Mouse (Mus musculus) liver, adult 2 months (tissue): ENCODE measurements at regions not wholly inside any gene's neighbourhood (a gene's known extent, or its start where the extent isn't known, plus 50 kb on each side); places are given as distances from the start of the nearest gene placed in this dataset.

Source experiments
- DNase-seq: peaks from one replicate; pipeline ENCODE4 v3.0.0-alpha.2; 2011; ENCODE audit warnings: low read depth, low spot score; ENCODE audit errors: extremely low read depth
- H3K27ac ChIP-seq: fragments of 200-500 bp; replicated peaks from 2 replicates; pipeline ENCODE4 v1.5.1; 2012; ENCODE audit warnings: low read depth, mild to moderate bottlenecking, control low read depth, inconsistent platforms, low read length; ENCODE audit not compliant: insufficient read depth
- H3K27me3 ChIP-seq: fragments of 200-500 bp; 2 replicates; pipeline ENCODE4 v1.6.1; 2012; ENCODE audit warnings: mild to moderate bottlenecking, moderate library complexity, low read length, inconsistent platforms; ENCODE audit not compliant: control insufficient read depth, insufficient read depth
- H3K36me3 ChIP-seq: fragments of 200-500 bp; 2 replicates; pipeline ENCODE4 v1.6.1; 2012; ENCODE audit warnings: low read length, inconsistent platforms; ENCODE audit not compliant: control insufficient read depth, insufficient read depth
- H3K4me1 ChIP-seq: fragments of 200-500 bp; 2 replicates; pipeline ENCODE4 v1.6.1; 2011; ENCODE audit warnings: low read length; ENCODE audit not compliant: control insufficient read depth, insufficient read depth
- H3K4me3 ChIP-seq: fragments of 200-500 bp; 2 replicates; pipeline ENCODE4 v1.5.1; 2011; ENCODE audit warnings: low read depth, mild to moderate bottlenecking, control low read depth, low read length, moderate library complexity; ENCODE audit not compliant: insufficient read depth
- H3K79me2 ChIP-seq: fragments of 200-500 bp; 2 replicates; pipeline ENCODE4 v1.6.1; 2012; ENCODE audit warnings: inconsistent platforms, mild to moderate bottlenecking, low read length, moderate library complexity; ENCODE audit not compliant: control insufficient read depth, insufficient read depth
- H3K9ac ChIP-seq: fragments of 200-500 bp; 2 replicates; pipeline ENCODE4 v1.6.1; 2012; ENCODE audit warnings: low read depth, mild to moderate bottlenecking, control low read depth, inconsistent platforms, low read length
- CTCF ChIP-seq: fragments of 200-500 bp; IDR thresholded peaks from 2 replicates; pipeline ENCODE4 v1.5.1; 2011; ENCODE audit warnings: low read depth, low read length, control low read depth
- POLR2A ChIP-seq: fragments of 200-500 bp; IDR thresholded peaks from 2 replicates; pipeline ENCODE4 v1.6.1; 2011; ENCODE audit warnings: low read length, control low read depth; ENCODE audit not compliant: insufficient read depth; ENCODE audit errors: extremely low read depth
- WGBS: fragments of 180-500 bp; shearing (Covaris S2); methylation state at CpG from one replicate; pipeline ENCODE4 v1.1.7; 2018; 5-methylcytosine and 5-hydroxymethylcytosine counted together

GRCm38 (mm10) chr1:22902992-22903391 is 97.2 kb upstream of the Rims1 start:
- no peaks in the 10 kb centered on the region for H3K79me2 ChIP-seq
- no peaks in the 10 kb centered on the region for H3K27me3 ChIP-seq
- no peak overlapping the region for H3K9ac ChIP-seq
- no peak overlapping the region for H3K27ac ChIP-seq
- TF ChIP-seq CTCF (no peak), POLR2A (no peak)
- no peaks in the 10 kb centered on the region for H3K4me1 ChIP-seq
- WGBS, result 97% methylated on average over 2 of the region's 2 CpGs
- H3K36me3 ChIP-seq, result no peaks in the 10 kb centered on the region
- no peak for DNase-seq
- no peak overlapping the region for H3K4me3 ChIP-seq

- H3K36me3 ChIP-seq, result no peaks in the 10 kb centered on the region
- H3K4me3 ChIP-seq, result no peak overlapping the region
- H3K9ac ChIP-seq, result no peak overlapping the region
- no peak for DNase-seq
- 74% methylated on average over 5 of the region's 5 CpGs for WGBS
- no peaks in the 10 kb centered on the region for H3K27me3 ChIP-seq
- H3K4me1 ChIP-seq, result no peaks in the 10 kb centered on the region
- no peak overlapping the region for H3K27ac ChIP-seq
- TF ChIP-seq POLR2A (no peak), CTCF (no peak)
- H3K79me2 ChIP-seq, result no peaks in the 10 kb centered on the region
These were observed 95.3 kb upstream of the Rims1 start for GRCm38 (mm10) chr1:22901018-22901625.

- Histone ChIP-seq H3K36me3 (no peaks in the 10 kb centered on the region), H3K4me3 (no peak overlapping the region), H3K27me3 (no peaks in the 10 kb centered on the region), H3K9ac (no peak overlapping the region), H3K4me1 (no peaks in the 10 kb centered on the region), H3K79me2 (no peaks in the 10 kb centered on the region), H3K27ac (no peak overlapping the region)
- WGBS, result 75% methylated on average over 3 of the region's 3 CpGs
- DNase-seq, result no peak
- TF ChIP-seq POLR2A (no peak), CTCF (no peak)
These were observed 89.3 kb upstream of the Rims1 start for GRCm38 (mm10) chr1:22895099-22895498.

GRCm38 (mm10) chr1:22862985-22863384 is 57.2 kb upstream of the Rims1 start:
- H3K4me3 ChIP-seq, result no peak overlapping the region

More at GRCm38 (mm10) chr1:22862985-22863384, 57.2 kb upstream of the Rims1 start:
- H3K27ac ChIP-seq, result no peak overlapping the region
- TF ChIP-seq POLR2A (no peak), CTCF (no peak)
- no peaks in the 10 kb centered on the region for H3K79me2 ChIP-seq
- no peak overlapping the region for H3K9ac ChIP-seq
- no peak for DNase-seq
- WGBS, result 55% methylated on average over 3 of the region's 3 CpGs
- H3K4me1 ChIP-seq, result no peaks in the 10 kb centered on the region
- no peaks in the 10 kb centered on the region for H3K27me3 ChIP-seq
- H3K36me3 ChIP-seq, result no peaks in the 10 kb centered on the region
